Mouse (Mus musculus) hindbrain, embryonic 11.5 days (tissue): ENCODE measurements around the gene Cdk4. TPM values are rescaled to one million over a fixed set of nuclear protein-coding genes. Genes with fewer than 3 reads are reported as not detected.
"Not testable (repeated sequence)": the region's sequence is repeated elsewhere in the genome, so short reads cannot be mapped to it uniquely, and the experiment has no call there.

Experiments
- ATAC-seq: fragments of 200-750 bp; cut with Nextera tagmentation; 2 replicates; pipeline ENCODE4 v1.8.0; 2017; ENCODE audit warnings: mild to moderate bottlenecking, moderate TSS enrichment, moderate library complexity; ENCODE audit not compliant: low FRiP score
- DNase-seq: peaks from one replicate; pipeline ENCODE4 v3.0.0-alpha.2; 2015; ENCODE audit warnings: low spot score
- H3K27ac ChIP-seq: fragments of 300-500 bp; sonication (generic); 2 replicates; pipeline ENCODE4 v1.5.1; 2014; ENCODE audit warnings: mild to moderate bottlenecking, low read depth, low read length
- H3K27me3 ChIP-seq: fragments of 300-500 bp; sonication (generic); 2 replicates; pipeline ENCODE4 v1.6.1; 2014; ENCODE audit warnings: mild to moderate bottlenecking, low read length, moderate library complexity, mixed read lengths; ENCODE audit not compliant: control insufficient read depth, insufficient read depth
- H3K36me3 ChIP-seq: fragments of 300-500 bp; sonication (generic); 2 replicates; pipeline ENCODE4 v1.6.1; 2014; ENCODE audit warnings: mild to moderate bottlenecking, low read length, moderate library complexity, mixed read lengths; ENCODE audit not compliant: control insufficient read depth, insufficient read depth
- H3K4me1 ChIP-seq: fragments of 300-500 bp; sonication (generic); replicated peaks from 2 replicates; pipeline ENCODE4 v1.6.1; 2014; ENCODE audit warnings: low read length, mixed read lengths; ENCODE audit not compliant: control insufficient read depth, insufficient read depth
- H3K4me2 ChIP-seq: fragments of 300-500 bp; sonication (generic); replicated peaks from 2 replicates; pipeline ENCODE4 v1.6.1; 2014; ENCODE audit warnings: mild to moderate bottlenecking, low read depth, low read length
- H3K4me3 ChIP-seq: fragments of 300-500 bp; sonication (generic); 2 replicates; pipeline ENCODE4 v1.5.1; 2014; ENCODE audit warnings: low read depth, low read length
- H3K9ac ChIP-seq: fragments of 300-500 bp; sonication (generic); 2 replicates; pipeline ENCODE4 v1.6.1; 2014; ENCODE audit warnings: low read depth, low read length
- H3K9me3 ChIP-seq: fragments of 300-500 bp; sonication (generic); 2 replicates; pipeline ENCODE4 v1.6.1; 2016; ENCODE audit warnings: low read length; ENCODE audit not compliant: control insufficient read depth
- WGBS: fragments of 180-500 bp; shearing (Covaris S2); extraction: QIAGEN DNeasy Blood & Tissue Kit; methylation state at CpG from one replicate; pipeline ENCODE4 v1.1.7; 2014; 5-methylcytosine and 5-hydroxymethylcytosine counted together
- polyA plus RNA-seq: library from polyadenylated mRNA; unstranded; fragments of >200 nt; fragmentation: Nextera tagmentation; extraction: Ambion mirVana; gene quantifications from 2 replicates; pipeline ENCODE4 v1.2.1, GENCODE M21; 2014

Gene Cdk4
- polyA plus RNA-seq, 1 experiment from 2014 or later: 2,639 TPM

DNA sequence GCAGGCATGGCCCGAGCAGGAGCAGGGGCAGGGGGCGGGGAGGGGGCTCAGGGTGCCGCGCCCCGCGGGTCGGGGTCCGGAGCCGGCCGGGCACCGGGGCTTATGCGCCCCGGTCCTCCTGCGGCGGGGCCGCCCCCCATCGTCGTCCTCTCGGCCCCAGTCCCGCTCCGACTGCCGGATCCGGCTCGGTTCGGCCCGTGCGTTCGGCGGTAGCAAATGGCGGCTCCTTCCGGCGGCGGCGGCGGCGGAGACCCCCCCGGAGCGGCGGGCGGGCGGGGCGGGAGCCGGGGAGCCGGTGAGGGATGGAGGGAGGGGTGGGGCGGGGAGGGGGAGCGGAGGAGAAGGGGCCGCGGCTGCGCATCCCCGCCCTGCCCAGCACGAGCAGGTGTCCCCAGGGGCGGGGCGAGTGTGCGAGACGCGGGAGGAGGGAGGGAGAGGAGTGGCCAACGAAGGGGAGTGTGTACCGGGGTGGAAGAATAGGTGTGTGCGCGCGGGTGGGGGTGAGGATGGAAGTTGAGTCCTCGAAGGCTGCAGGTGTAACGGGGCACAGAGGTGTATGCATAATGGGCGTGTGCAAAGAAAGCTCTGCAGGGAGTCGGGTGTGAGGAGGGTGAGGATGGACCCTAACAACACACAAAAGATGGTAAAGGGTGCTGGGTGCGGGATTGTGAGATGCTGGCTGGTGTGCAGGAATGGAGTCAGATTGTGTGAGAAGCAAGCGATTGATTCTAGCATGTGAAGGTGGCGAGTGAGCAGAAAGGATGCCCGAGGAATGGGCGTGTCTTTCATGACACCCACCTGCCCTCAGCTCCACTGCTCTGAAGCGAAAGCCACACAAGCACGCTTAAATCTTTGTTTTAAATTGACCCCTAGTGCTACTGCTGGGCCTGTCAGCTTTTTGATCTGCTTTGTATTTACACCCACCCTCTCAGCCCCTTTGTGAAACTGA lies 3.1 kb upstream of the Cdk4 start, which contains the start of gene March9:
TSS of gene March9 (minus strand) at position 217 of the 949 bp plus-strand sequence.
- no peaks in the 10 kb centered on the region for H3K9me3 ChIP-seq
- peaks cover 9% of the 10 kb centered on the region; the same call in 1 of the 2 replicates for H3K4me1 ChIP-seq
- WGBS: 1% methylated on average over 32 of the region's 72 CpGs
- peak within 1 kb of the TSS; percentile 95 for H3K27ac ChIP-seq
- H3K4me2 ChIP-seq: peak within 1 kb of the TSS; percentile 98
- ATAC-seq: peak; percentile 2
- peaks cover 12% of the 10 kb centered on the region for H3K36me3 ChIP-seq
- H3K27me3 ChIP-seq: no peaks in the 10 kb centered on the region; the same call in 1 of the 2 replicates
- H3K4me3 ChIP-seq: peak within 1 kb of the TSS; percentile 94
- peak; percentile 79 for DNase-seq
- H3K9ac ChIP-seq: peak within 1 kb of the TSS; percentile 96

DNA sequence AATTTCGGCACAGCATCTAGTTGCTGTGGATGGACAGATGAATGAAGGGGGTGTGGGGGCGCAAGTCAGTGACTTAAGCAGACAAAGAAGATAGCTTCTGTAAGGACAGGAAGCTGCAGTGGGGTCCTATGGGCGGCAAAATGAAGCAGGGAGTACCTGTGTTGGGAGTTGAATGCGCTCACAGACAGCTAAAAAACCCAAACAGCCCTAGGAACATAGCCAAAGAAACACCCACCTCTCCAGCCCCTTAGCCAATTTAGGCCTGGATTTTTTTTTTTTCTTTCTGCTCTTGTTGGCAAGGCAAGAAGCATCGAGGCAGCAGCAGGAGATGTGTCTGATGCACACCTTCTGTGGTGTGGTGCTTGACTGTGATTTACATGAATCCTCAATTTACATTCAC lies 2.2 kb upstream of the Cdk4 start:
- peaks cover 9% of the 10 kb centered on the region; the same call in 1 of the 2 replicates for H3K4me1 ChIP-seq
- peak overlapping the region; percentile 95; the same call in 1 of the 2 replicates for H3K27ac ChIP-seq
- H3K9me3 ChIP-seq: no peaks in the 10 kb centered on the region
- peak overlapping the region; percentile 96 for H3K9ac ChIP-seq
- DNase-seq: no peak
- H3K4me3 ChIP-seq: no peak overlapping the region; the same call in 1 of the 2 replicates
- no peak for ATAC-seq
- peak overlapping the region; percentile 98 for H3K4me2 ChIP-seq
- 27% methylated on average over 5 of the region's 5 CpGs for WGBS
- H3K27me3 ChIP-seq: no peaks in the 10 kb centered on the region; the same call in 1 of the 2 replicates
- peaks cover 19% of the 10 kb centered on the region for H3K36me3 ChIP-seq

DNA sequence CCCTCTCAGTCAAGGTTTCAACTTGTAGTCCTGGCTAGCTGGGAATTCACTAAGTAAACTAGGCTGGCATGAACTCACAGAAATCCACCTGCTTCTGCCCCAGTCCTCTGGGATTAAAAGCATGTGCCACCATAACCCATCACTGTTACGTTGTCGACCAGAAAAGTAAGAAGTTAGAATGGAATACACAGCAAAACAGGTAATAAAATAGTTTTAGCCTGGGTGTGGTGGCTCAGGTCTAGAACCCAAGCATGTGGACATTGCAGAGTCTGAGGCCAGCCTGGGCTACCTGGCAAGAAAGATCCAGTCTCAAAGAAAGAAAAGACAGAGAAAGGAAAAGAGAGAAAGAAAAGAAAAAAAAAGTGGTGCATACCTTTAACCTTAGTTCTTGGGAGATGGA lies 1.8 kb upstream of the Cdk4 start:
- Histone ChIP-seq H3K9ac (no peak overlapping the region; the same call in 1 of the 2 replicates), H3K4me1 (peaks cover 9% of the 10 kb centered on the region; the same call in 1 of the 2 replicates), H3K27me3 (no peaks in the 10 kb centered on the region; the same call in 1 of the 2 replicates), H3K27ac (peak overlapping the region; percentile 95; the same call in 1 of the 2 replicates), H3K4me2 (no peak overlapping the region), H3K36me3 (peaks cover 18% of the 10 kb centered on the region), H3K4me3 (no peak overlapping the region; the same call in 1 of the 2 replicates), H3K9me3 (no peaks in the 10 kb centered on the region)
- 67% methylated on average over 2 of the region's 2 CpGs for whole genome bisulfite sequencing
- ATAC-seq: no peak
- no peak for DNase-seq

DNA sequence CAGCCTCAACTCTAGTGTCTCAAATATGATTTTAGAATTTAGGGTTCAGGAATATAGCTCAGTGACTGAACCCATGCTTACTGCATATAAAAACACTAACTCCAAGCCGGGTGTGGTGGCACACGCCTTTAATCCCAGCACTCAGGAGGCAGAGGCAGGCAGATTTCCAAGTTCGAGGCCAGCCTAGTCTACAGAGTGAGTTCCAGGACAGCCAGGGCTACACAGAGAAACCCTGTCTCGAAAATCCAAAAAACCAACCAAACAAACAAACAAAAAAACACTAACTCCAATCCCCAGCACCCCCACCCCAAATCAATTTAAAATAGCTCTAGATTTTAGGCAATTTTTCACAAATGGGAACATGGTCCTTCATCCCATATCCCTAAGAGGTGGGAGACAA lies 1.2 kb upstream of the Cdk4 start:
- not testable (repeated sequence) for ATAC-seq, H3K27ac ChIP-seq, H3K9ac ChIP-seq, H3K4me1 ChIP-seq, H3K9me3 ChIP-seq, H3K4me2 ChIP-seq, DNase-seq, H3K27me3 ChIP-seq, H3K4me3 ChIP-seq
- peaks cover 20% of the 10 kb centered on the region for H3K36me3 ChIP-seq
- WGBS: 88% methylated on average over 4 of the region's 4 CpGs

DNA sequence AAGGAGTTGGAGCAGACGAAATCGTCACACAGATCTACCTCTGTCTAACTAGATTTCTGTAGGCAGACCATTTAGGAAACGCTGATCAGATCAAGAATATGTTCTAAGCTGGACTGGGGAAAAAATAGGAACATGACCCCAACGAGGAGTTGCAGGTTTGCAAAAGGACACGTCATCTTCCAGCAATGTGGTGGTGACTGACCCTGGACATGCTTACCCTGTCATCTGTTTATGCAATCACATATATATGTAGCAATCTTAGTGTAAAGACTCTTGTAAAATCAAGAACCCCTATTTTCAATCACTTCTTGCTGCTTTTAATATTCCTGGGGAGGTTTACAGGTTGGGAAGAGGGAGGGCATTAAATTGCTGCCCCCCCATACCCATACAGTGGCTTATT lies 831 bp upstream of the Cdk4 start:
- no peak overlapping the region for H3K4me2 ChIP-seq
- 81% methylated on average over 5 of the region's 5 CpGs for WGBS
- H3K36me3 ChIP-seq: peaks cover 21% of the 10 kb centered on the region
- H3K27ac ChIP-seq: no peak overlapping the region
- H3K9ac ChIP-seq: no peak overlapping the region
- no peak for DNase-seq
- H3K27me3 ChIP-seq: no peaks in the 10 kb centered on the region; the same call in 1 of the 2 replicates
- H3K4me1 ChIP-seq: peaks cover 9% of the 10 kb centered on the region; the same call in 1 of the 2 replicates
- no peaks in the 10 kb centered on the region for H3K9me3 ChIP-seq
- ATAC-seq: no peak
- H3K4me3 ChIP-seq: no peak overlapping the region

DNA sequence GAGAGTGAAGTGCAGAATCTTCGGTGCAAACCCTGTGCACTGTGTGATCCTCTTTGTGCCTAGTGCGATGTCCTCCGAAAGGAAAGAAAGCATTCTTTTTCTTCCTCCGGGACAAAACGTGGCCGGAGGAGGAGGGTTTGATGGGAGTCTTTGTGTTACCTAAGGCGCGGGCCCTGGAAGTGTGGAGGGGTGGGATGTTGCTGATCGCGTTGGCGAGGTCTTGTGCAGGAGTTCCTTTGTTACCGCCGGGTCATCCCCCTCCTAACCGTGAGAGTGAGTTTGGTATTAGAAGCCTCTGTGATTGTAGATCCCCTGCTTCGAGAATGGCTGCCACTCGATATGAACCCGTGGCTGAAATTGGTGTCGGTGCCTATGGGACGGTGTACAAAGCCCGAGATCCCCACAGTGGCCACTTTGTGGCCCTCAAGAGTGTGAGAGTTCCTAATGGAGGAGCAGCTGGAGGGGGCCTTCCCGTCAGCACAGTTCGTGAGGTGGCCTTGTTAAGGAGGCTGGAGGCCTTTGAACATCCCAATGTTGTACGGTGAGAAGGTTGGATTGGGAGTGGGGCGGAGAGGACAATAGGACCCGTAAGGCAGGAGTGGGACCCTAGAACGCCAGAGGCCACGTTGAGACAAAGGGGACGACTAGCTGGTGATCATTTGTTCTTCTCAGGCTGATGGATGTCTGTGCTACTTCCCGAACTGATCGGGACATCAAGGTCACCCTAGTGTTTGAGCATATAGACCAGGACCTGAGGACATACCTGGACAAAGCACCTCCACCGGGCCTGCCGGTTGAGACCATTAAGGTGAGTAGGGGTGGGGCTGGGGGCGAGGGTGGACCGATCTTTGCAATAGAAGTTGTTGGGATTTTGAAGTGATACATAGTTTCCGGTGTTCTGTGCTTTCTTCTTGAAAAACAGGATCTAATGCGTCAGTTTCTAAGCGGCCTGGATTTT lies 858 bp downstream of the Cdk4 start:
- WGBS: 15% methylated on average over 37 of the region's 37 CpGs
- H3K9me3 ChIP-seq: no peaks in the 10 kb centered on the region
- peak overlapping the region; percentile 89 for H3K9ac ChIP-seq
- peaks cover 22% of the 10 kb centered on the region for H3K36me3 ChIP-seq
- H3K27ac ChIP-seq: peak overlapping the region; percentile 82
- peak overlapping the region; percentile 81 for H3K4me3 ChIP-seq
- DNase-seq (peak; percentile 68), ATAC-seq (peak; percentile 20)
- peaks cover 4% of the 10 kb centered on the region; the same call in 1 of the 2 replicates for H3K4me1 ChIP-seq
- no peaks in the 10 kb centered on the region; the same call in 1 of the 2 replicates for H3K27me3 ChIP-seq
- H3K4me2 ChIP-seq: peak overlapping the region; percentile 48

DNA sequence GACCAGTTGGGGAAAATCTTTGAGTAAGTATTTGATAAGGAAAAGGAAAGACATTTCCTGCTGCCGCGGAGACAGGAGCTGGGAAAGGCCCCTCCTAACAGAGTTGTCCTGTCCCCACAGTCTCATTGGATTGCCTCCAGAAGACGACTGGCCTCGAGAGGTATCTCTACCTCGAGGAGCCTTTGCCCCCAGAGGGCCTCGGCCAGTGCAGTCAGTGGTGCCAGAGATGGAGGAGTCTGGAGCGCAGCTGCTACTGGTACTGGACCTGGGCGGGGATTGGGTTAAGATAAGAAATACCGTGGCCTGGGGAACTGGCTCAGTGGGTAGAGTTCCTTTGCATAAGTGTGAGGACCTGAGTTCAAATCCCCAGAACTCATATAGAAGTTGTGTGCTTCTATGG lies 2.6 kb downstream of the Cdk4 start:
- no peak overlapping the region for H3K9ac ChIP-seq
- ATAC-seq (no peak), DNase-seq (no peak)
- H3K4me1 ChIP-seq: peaks cover 4% of the 10 kb centered on the region; the same call in 1 of the 2 replicates
- 92% methylated on average over 9 of the region's 9 CpGs for WGBS
- H3K27me3 ChIP-seq: no peaks in the 10 kb centered on the region
- no peak overlapping the region for H3K4me2 ChIP-seq
- peaks cover 22% of the 10 kb centered on the region for H3K36me3 ChIP-seq
- H3K4me3 ChIP-seq: no peak overlapping the region
- H3K27ac ChIP-seq: no peak overlapping the region
- H3K9me3 ChIP-seq: no peaks in the 10 kb centered on the region

DNA sequence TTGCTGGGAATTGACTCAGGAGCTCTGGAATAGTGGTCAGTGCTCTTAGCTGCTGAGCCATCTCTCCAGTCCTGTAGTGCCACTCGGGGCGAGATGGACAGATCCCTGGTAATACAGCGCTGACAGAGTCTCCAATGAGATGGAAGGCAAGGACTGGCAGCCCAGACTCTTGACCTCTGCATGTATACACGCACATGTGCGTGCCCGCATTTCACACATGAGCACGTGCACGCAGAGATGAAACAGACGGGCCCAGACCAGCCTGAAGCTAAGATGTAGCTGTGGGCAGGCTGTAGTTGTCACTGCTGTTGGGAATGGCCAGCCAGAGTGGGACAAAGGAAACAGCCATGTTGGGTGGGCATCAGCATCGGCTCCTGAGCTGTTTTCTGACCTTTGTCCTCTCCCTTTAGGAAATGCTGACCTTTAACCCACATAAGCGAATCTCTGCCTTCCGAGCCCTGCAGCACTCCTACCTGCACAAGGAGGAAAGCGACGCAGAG lies 3.2 kb downstream of the Cdk4 start:
- peak overlapping the region; percentile 7; the same call in 1 of the 2 replicates for H3K27ac ChIP-seq

More for the DNA sequence above, 3.2 kb downstream of the Cdk4 start:
- peaks cover 4% of the 10 kb centered on the region; the same call in 1 of the 2 replicates for H3K4me1 ChIP-seq
- ATAC-seq: no peak
- no peaks in the 10 kb centered on the region for H3K9me3 ChIP-seq
- WGBS: 88% methylated on average over 14 of the region's 14 CpGs
- no peak overlapping the region for H3K4me3 ChIP-seq
- H3K4me2 ChIP-seq: no peak overlapping the region
- peaks cover 22% of the 10 kb centered on the region for H3K36me3 ChIP-seq
- no peak overlapping the region for H3K9ac ChIP-seq
- no peaks in the 10 kb centered on the region for H3K27me3 ChIP-seq
- DNase-seq: no peak
